Mouse (Mus musculus) embryonic facial prominence, embryonic 15.5 days (tissue): ENCODE results near the gene Tmem150c. TPM values are rescaled to one million over a fixed set of nuclear protein-coding genes. Genes with fewer than 3 reads are reported as not detected.

ENCODE experiments used
- ATAC-seq: fragments of 200-750 bp; cut with Nextera tagmentation; 2 replicates; pipeline ENCODE4 v1.8.0; 2017; ENCODE audit warnings: low read depth, moderate TSS enrichment; ENCODE audit not compliant: insufficient number of reproducible peaks, low FRiP score, low TSS enrichment
- H3K27ac ChIP-seq: fragments of 300-500 bp; sonication (generic); replicated peaks from 2 replicates; pipeline ENCODE4 v1.5.1; 2015; ENCODE audit warnings: mild to moderate bottlenecking, inconsistent platforms
- H3K27me3 ChIP-seq: fragments of 300-500 bp; sonication (generic); 2 replicates; pipeline ENCODE4 v1.6.1; 2015; ENCODE audit warnings: inconsistent platforms
- H3K36me3 ChIP-seq: fragments of 300-500 bp; sonication (generic); 2 replicates; pipeline ENCODE4 v1.6.1; 2015; ENCODE audit warnings: mild to moderate bottlenecking, inconsistent platforms
- H3K4me1 ChIP-seq: fragments of 300-500 bp; sonication (generic); 2 replicates; pipeline ENCODE4 v1.6.1; 2015; ENCODE audit warnings: inconsistent platforms
- H3K4me2 ChIP-seq: fragments of 300-500 bp; sonication (generic); replicated peaks from 2 replicates; pipeline ENCODE4 v1.6.1; 2015; ENCODE audit warnings: mild to moderate bottlenecking, inconsistent platforms
- H3K4me3 ChIP-seq: fragments of 300-500 bp; sonication (generic); replicated peaks from 2 replicates; pipeline ENCODE4 v1.5.1; 2015; ENCODE audit warnings: mild to moderate bottlenecking, inconsistent platforms
- H3K9ac ChIP-seq: fragments of 300-500 bp; sonication (generic); 2 replicates; pipeline ENCODE4 v1.6.1; 2015; ENCODE audit warnings: inconsistent platforms
- H3K9me3 ChIP-seq: fragments of 300-500 bp; sonication (generic); replicated peaks from 2 replicates; pipeline ENCODE4 v1.6.1; 2016; ENCODE audit warnings: inconsistent platforms
- WGBS: fragments of 180-500 bp; shearing (Covaris S2); methylation state at CpG from one replicate; pipeline ENCODE4 v1.1.7; 2015; 5-methylcytosine and 5-hydroxymethylcytosine counted together
- polyA plus RNA-seq: library from polyadenylated mRNA; unstranded; fragments of >200 nt; fragmentation: Nextera tagmentation; extraction: Ambion mirVana; gene quantifications from 2 replicates; pipeline ENCODE4 v1.2.1, GENCODE M21; 2015

The Tmem150c gene
- polyA plus RNA-seq, 1 experiment from 2014 or later, result 6.2 TPM

- H3K27ac ChIP-seq, result peak overlapping the region; percentile 99
- no peaks in the 10 kb centered on the region for H3K9me3 ChIP-seq
- H3K36me3 ChIP-seq, result peaks cover 23% of the 10 kb centered on the region
- H3K4me1 ChIP-seq, result peaks cover 30% of the 10 kb centered on the region
- H3K27me3 ChIP-seq, result no peaks in the 10 kb centered on the region
- peak; percentile 40 for ATAC-seq
- peak overlapping the region; percentile 98 for H3K9ac ChIP-seq
- 1% methylated on average over 43 of the region's 45 CpGs for WGBS
- H3K4me3 ChIP-seq, result peak overlapping the region; percentile 98
- H3K4me2 ChIP-seq, result peak overlapping the region; percentile 83
Measured at GRCm38 (mm10) chr5:100037965-100038713, 121.5 kb downstream of the Tmem150c start.

GRCm38 (mm10) chr5:100036681-100037080 is 122.9 kb downstream of the Tmem150c start:
- Histone ChIP-seq H3K9ac (peak overlapping the region; percentile 98; the same call in 1 of the 2 replicates), H3K27me3 (no peaks in the 10 kb centered on the region), H3K27ac (no peak overlapping the region), H3K9me3 (no peaks in the 10 kb centered on the region), H3K36me3 (peaks cover 35% of the 10 kb centered on the region), H3K4me1 (peaks cover 30% of the 10 kb centered on the region), H3K4me3 (peak overlapping the region; percentile 98), H3K4me2 (peak overlapping the region; percentile 83)
- ATAC-seq, result no peak
- WGBS, result 11% methylated on average over 7 of the region's 7 CpGs

GRCm38 (mm10) chr5:100035950-100036349 is 123.7 kb downstream of the Tmem150c start:
- no peak overlapping the region for H3K9ac ChIP-seq
- H3K4me3 ChIP-seq, result peak overlapping the region; percentile 98
- peaks cover 35% of the 10 kb centered on the region for H3K36me3 ChIP-seq
- no peak overlapping the region for H3K27ac ChIP-seq
- H3K4me1 ChIP-seq, result peaks cover 30% of the 10 kb centered on the region
- H3K27me3 ChIP-seq, result no peaks in the 10 kb centered on the region
- WGBS, result 27% methylated on average over 7 of the region's 7 CpGs
- H3K9me3 ChIP-seq, result no peaks in the 10 kb centered on the region
- H3K4me2 ChIP-seq, result peak overlapping the region; percentile 83
- ATAC-seq, result no peak

GRCm38 (mm10) chr5:100032646-100033045 is 127.0 kb downstream of the Tmem150c start:
- no peak for ATAC-seq

GRCm38 (mm10) chr5:100032107-100032506 is 127.5 kb downstream of the Tmem150c start:
- Histone ChIP-seq H3K36me3 (peaks cover 35% of the 10 kb centered on the region), H3K27ac (no peak overlapping the region), H3K4me2 (no peak overlapping the region), H3K4me1 (peaks cover 21% of the 10 kb centered on the region), H3K27me3 (no peaks in the 10 kb centered on the region), H3K9me3 (no peaks in the 10 kb centered on the region), H3K4me3 (no peak overlapping the region), H3K9ac (no peak overlapping the region)
- 90% methylated on average over 2 of the region's 2 CpGs for WGBS
- ATAC-seq, result 0 out of 2 replicates have a peak, but pooled peaks have one; percentile 42

More at GRCm38 (mm10) chr5:100032646-100033045, 127.0 kb downstream of the Tmem150c start:
- H3K36me3 ChIP-seq, result peaks cover 35% of the 10 kb centered on the region
- no peaks in the 10 kb centered on the region for H3K9me3 ChIP-seq
- no peaks in the 10 kb centered on the region for H3K27me3 ChIP-seq
- H3K27ac ChIP-seq, result no peak overlapping the region
- peaks cover 26% of the 10 kb centered on the region for H3K4me1 ChIP-seq
- H3K4me2 ChIP-seq, result no peak overlapping the region
- no peak overlapping the region for H3K4me3 ChIP-seq
- no peak overlapping the region for H3K9ac ChIP-seq
- 71% methylated on average over 3 of the region's 3 CpGs for WGBS

- Histone ChIP-seq H3K27ac (peak overlapping the region; percentile 44; the same call in 1 of the 2 replicates), H3K9ac (no peak overlapping the region), H3K27me3 (no peaks in the 10 kb centered on the region), H3K4me1 (peaks cover 7% of the 10 kb centered on the region; the same call in 1 of the 2 replicates), H3K36me3 (peaks cover 29% of the 10 kb centered on the region), H3K4me3 (no peak overlapping the region), H3K4me2 (no peak overlapping the region), H3K9me3 (no peaks in the 10 kb centered on the region)
- ATAC-seq, result peak; percentile 65
- WGBS, result 10% methylated on average over 6 of the region's 6 CpGs
Measured at GRCm38 (mm10) chr5:100030069-100030468, 129.5 kb downstream of the Tmem150c start.

Other genes with a start within 250 kb of the Tmem150c start
- 180 and 195 TPM in 2 replicates for gene Hnrnpd, start 180.9 kb downstream of the Tmem150c start, polyA plus RNA-seq
- gene 4930524J08Rik, start 180.7 kb downstream of the Tmem150c start, polyA plus RNA-seq, result 1.7 and 3.5 TPM in 2 replicates
- 149 and 152 TPM in 2 replicates for gene Hnrnpdl, start 120.1 kb downstream of the Tmem150c start, polyA plus RNA-seq
- 41.5 and 41.9 TPM in 2 replicates for gene Enoph1, start 119.8 kb downstream of the Tmem150c start, polyA plus RNA-seq